Mouse (Mus musculus) myocyte (in vitro differentiated cells): ENCODE results near the gene Cacng8.

Source experiments
- E2F4 ChIP-seq: IDR thresholded peaks from one replicate; pipeline ENCODE4 v1.6.1; 2011; ENCODE audit warnings: mild to moderate bottlenecking, control low read depth, moderate library complexity; ENCODE audit not compliant: insufficient read depth
- POLR2A ChIP-seq: IDR thresholded peaks from one replicate; pipeline ENCODE4 v1.6.1; 2011; ENCODE audit warnings: low read depth, mild to moderate bottlenecking, control low read depth, moderate library complexity; ENCODE audit not compliant: insufficient read length
- TCF12 ChIP-seq: IDR thresholded peaks from one replicate; pipeline ENCODE4 v1.6.1; 2011; ENCODE audit warnings: mild to moderate bottlenecking, control low read depth; ENCODE audit not compliant: poor library complexity, insufficient read depth, severe bottlenecking

DNA sequence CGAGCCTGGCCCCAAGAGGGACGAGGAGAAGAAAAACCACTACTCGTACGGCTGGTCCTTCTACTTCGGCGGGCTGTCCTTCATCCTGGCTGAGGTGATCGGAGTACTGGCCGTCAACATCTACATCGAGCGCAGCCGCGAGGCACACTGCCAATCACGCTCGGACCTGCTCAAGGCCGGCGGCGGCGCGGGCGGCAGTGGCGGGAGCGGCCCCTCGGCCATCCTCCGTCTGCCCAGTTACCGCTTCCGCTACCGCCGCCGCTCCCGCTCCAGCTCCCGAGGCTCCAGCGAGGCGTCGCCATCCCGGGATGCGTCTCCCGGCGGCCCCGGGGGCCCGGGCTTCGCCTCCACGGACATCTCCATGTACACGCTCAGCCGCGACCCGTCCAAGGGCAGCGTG, 24.4 kb downstream of the Cacng8 start:
- TF ChIP-seq TCF12, result no peak
- no peak for TF ChIP-seq POLR2A
- TF ChIP-seq E2F4, result no peak
